Mouse (Mus musculus): ENCODE data around the gene Mark3.

DNA sequence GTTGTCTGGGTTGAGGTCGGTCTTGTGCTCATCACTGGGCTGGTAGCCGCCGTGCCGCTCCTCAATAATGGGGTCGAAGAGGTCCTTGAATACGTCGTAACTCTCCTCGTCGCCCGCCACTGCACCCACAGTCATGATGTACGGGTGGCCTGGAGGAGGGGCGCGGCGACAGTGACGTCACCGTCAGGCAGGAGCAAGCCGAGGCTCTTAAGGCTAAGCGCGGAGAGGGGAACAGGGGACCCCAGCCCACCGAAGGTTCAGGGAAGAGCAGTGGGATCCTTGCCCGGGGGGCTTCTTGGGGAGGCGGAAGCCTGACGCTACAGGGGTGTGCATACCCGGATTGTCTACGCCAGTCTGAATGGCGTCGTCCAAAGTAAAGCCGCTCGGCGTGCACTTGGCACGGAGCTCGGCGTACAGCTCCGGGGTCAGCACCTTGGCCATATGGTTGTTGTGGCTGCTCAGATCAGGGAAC is 97.1 kb downstream of the Mark3 start:
- TF ChIP-seq CTCF (conservative IDR thresholded peaks at IDR 0.05 in 1 of 2, IDR thresholded peaks at IDR 0.05 in 1 of 2; ENCODE audit: low read depth in 2 of 2, low read length in 2 of 2) (no peak), ZC3H11A (IDR thresholded peaks at IDR 0.05; ENCODE audit: low read depth, low read length) (no peak), MEF2A (IDR thresholded peaks at IDR 0.05; ENCODE audit: borderline replicate concordance, low read depth, low read length) (no peak), RAD21 (IDR thresholded peaks at IDR 0.05; ENCODE audit: low read depth, low read length) (no peak), EP300 (IDR thresholded peaks at IDR 0.05; ENCODE audit: low read length) (no peak), ZMIZ1 (IDR thresholded peaks at IDR 0.05; ENCODE audit: low read depth, low read length) (no peak), TBP (conservative IDR thresholded peaks at IDR 0.05; ENCODE audit: low read depth, low read length) (no peak), POLR2A (IDR thresholded peaks at IDR 0.05; ENCODE audit: low read depth, low read length) (no peak), ELF1 (IDR thresholded peaks at IDR 0.05; ENCODE audit: low read depth, low read length) (no peak), ZNF384 (IDR thresholded peaks at IDR 0.05; ENCODE audit: low read depth, low read length) (no peak), IRF4 (IDR thresholded peaks at IDR 0.05; ENCODE audit: low read depth, low read length) (no peak), MAZ (IDR thresholded peaks at IDR 0.05; ENCODE audit: low read depth, low read length) (no peak)
